Mouse (Mus musculus): Measurements from ENCODE around the gene Vav3.
"Not testable (repeated sequence)": the region's sequence is repeated elsewhere in the genome, so short reads cannot be mapped to it uniquely, and the experiment has no call there.

Gene Vav3

GRCm38 (mm10) chr3:109444077-109444476 is 103.6 kb downstream of the Vav3 start:
- no peak for DNase-seq (ENCODE audit: low spot score)

GRCm38 (mm10) chr3:109446903-109447302 is 106.5 kb downstream of the Vav3 start:
- no peak for DNase-seq (ENCODE audit: low spot score)

- not testable (repeated sequence) for DNase-seq (ENCODE audit: low spot score)
Measured at GRCm38 (mm10) chr3:109448249-109448648, 107.8 kb downstream of the Vav3 start.

- DNase-seq (ENCODE audit: low spot score): no peak
Measured at GRCm38 (mm10) chr3:109451966-109452365, 111.5 kb downstream of the Vav3 start.

- DNase-seq (ENCODE audit: low spot score): no peak
Measured at GRCm38 (mm10) chr3:109454633-109455032, 114.2 kb downstream of the Vav3 start.

GRCm38 (mm10) chr3:109456340-109456739 is 115.9 kb downstream of the Vav3 start:
- DNase-seq (ENCODE audit: low spot score): no peak

GRCm38 (mm10) chr3:109463684-109464083 is 123.2 kb downstream of the Vav3 start:
- DNase-seq (ENCODE audit: low spot score): no peak

GRCm38 (mm10) chr3:109464600-109464999 is 124.1 kb downstream of the Vav3 start:
- no peak for DNase-seq (ENCODE audit: low spot score)

- no peak for DNase-seq (ENCODE audit: low spot score)
Measured at GRCm38 (mm10) chr3:109466541-109466940, 126.1 kb downstream of the Vav3 start.

GRCm38 (mm10) chr3:109467288-109467687 is 126.8 kb downstream of the Vav3 start:
- no peak for DNase-seq (ENCODE audit: low spot score)

- no peak for DNase-seq (ENCODE audit: low spot score)
Measured at GRCm38 (mm10) chr3:109469465-109469864, 129.0 kb downstream of the Vav3 start.

- no peak for DNase-seq (ENCODE audit: low spot score)
Measured at GRCm38 (mm10) chr3:109470651-109471255, 130.3 kb downstream of the Vav3 start.

- no peak for DNase-seq (ENCODE audit: low spot score)
Measured at GRCm38 (mm10) chr3:109476521-109476920, 136.1 kb downstream of the Vav3 start.

- DNase-seq (ENCODE audit: low spot score): no peak
Measured at GRCm38 (mm10) chr3:109478297-109478696, 137.8 kb downstream of the Vav3 start.

- no peak for DNase-seq (ENCODE audit: low spot score)
Measured at GRCm38 (mm10) chr3:109480625-109481024, 140.2 kb downstream of the Vav3 start.

- DNase-seq (ENCODE audit: low spot score): no peak
Measured at GRCm38 (mm10) chr3:109486786-109487185, 146.3 kb downstream of the Vav3 start.

- no peak for DNase-seq (ENCODE audit: low spot score)
Measured at GRCm38 (mm10) chr3:109487823-109488222, 147.4 kb downstream of the Vav3 start.

GRCm38 (mm10) chr3:109488750-109489171 is 148.3 kb downstream of the Vav3 start:
- no peak for DNase-seq (ENCODE audit: low spot score)

- DNase-seq (ENCODE audit: low spot score): no peak
Measured at GRCm38 (mm10) chr3:109490561-109491296, 150.3 kb downstream of the Vav3 start.

GRCm38 (mm10) chr3:109491568-109491967 is 151.1 kb downstream of the Vav3 start:
- DNase-seq (ENCODE audit: low spot score): peak; percentile 72

GRCm38 (mm10) chr3:109496461-109496860 is 156.0 kb downstream of the Vav3 start:
- no peak for DNase-seq (ENCODE audit: low spot score)

- DNase-seq (ENCODE audit: low spot score): peak; percentile 8
Measured at GRCm38 (mm10) chr3:109497074-109497473, 156.6 kb downstream of the Vav3 start.

GRCm38 (mm10) chr3:109499861-109500456 is 159.5 kb downstream of the Vav3 start:
- no peak for DNase-seq (ENCODE audit: low spot score)

All from MN1 (cell line).